Mouse (Mus musculus): ENCODE data around the gene Ivl. TPM values are rescaled to one million over a fixed set of nuclear protein-coding genes. Genes with fewer than 3 reads are reported as not detected.

Gene Ivl
- not detected in 2 replicates for polyA plus RNA-seq (2014; fragmentation: Nextera tagmentation; extraction: Ambion mirVana)

GRCm38 (mm10) chr3:92573449-92574041, at the start of gene Ivl:
Gene Ivl (minus strand): TSS chr3:92573735.
- no peaks in the 10 kb centered on the region for H3K4me1 ChIP-seq (ENCODE audit: control insufficient read depth, insufficient read depth, low read length)
- no peak within 1 kb of the TSS for H3K4me2 ChIP-seq (ENCODE audit: low read depth, low read length)
- H3K27ac ChIP-seq (ENCODE audit: low read depth, low read length) = no peak within 1 kb of the TSS
- no peak within 1 kb of the TSS for H3K9ac ChIP-seq (replicated peaks; ENCODE audit: low read depth, low read length)
- no peak for ATAC-seq (ENCODE audit: low read depth)
- no peak within 1 kb of the TSS for H3K4me3 ChIP-seq (ENCODE audit: low read depth, low read length)
- H3K27me3 ChIP-seq (ENCODE audit: control insufficient read depth, insufficient read depth, low read length) = no peaks in the 10 kb centered on the region
- H3K9me3 ChIP-seq (ENCODE audit: control insufficient read depth, low read length) = no peaks in the 10 kb centered on the region
- no peaks in the 10 kb centered on the region for H3K36me3 ChIP-seq (ENCODE audit: control insufficient read depth, insufficient read depth, low read length)
- 83% methylated on average over 1 of the region's 1 CpGs for WGBS

GRCm38 (mm10) chr3:92621560-92621959, 48.0 kb upstream of the Ivl start, which contains the start of gene Lce6a:
Gene Lce6a (minus strand): TSS chr3:92621660.
- Histone ChIP-seq H3K36me3 (ENCODE audit: control insufficient read depth, insufficient read depth, low read length) (no peaks in the 10 kb centered on the region), H3K9ac (replicated peaks; ENCODE audit: low read depth, low read length) (no peak within 1 kb of the TSS), H3K4me3 (ENCODE audit: low read depth, low read length) (no peak within 1 kb of the TSS), H3K4me1 (ENCODE audit: control insufficient read depth, insufficient read depth, low read length) (no peaks in the 10 kb centered on the region), H3K4me2 (ENCODE audit: low read depth, low read length) (no peak within 1 kb of the TSS), H3K27me3 (ENCODE audit: control insufficient read depth, insufficient read depth, low read length) (no peaks in the 10 kb centered on the region), H3K9me3 (ENCODE audit: control insufficient read depth, low read length) (no peaks in the 10 kb centered on the region), H3K27ac (ENCODE audit: low read depth, low read length) (no peak within 1 kb of the TSS)
- ATAC-seq (ENCODE audit: low read depth) = no peak
- 83% methylated on average over 2 of the region's 2 CpGs for WGBS

- Histone ChIP-seq H3K36me3 (ENCODE audit: control insufficient read depth, insufficient read depth, low read length) (no peaks in the 10 kb centered on the region), H3K4me2 (ENCODE audit: low read depth, low read length) (no peak overlapping the region), H3K4me3 (ENCODE audit: low read depth, low read length) (no peak overlapping the region), H3K9ac (replicated peaks; ENCODE audit: low read depth, low read length) (no peak overlapping the region), H3K27me3 (ENCODE audit: control insufficient read depth, insufficient read depth, low read length) (no peaks in the 10 kb centered on the region), H3K4me1 (ENCODE audit: control insufficient read depth, insufficient read depth, low read length) (no peaks in the 10 kb centered on the region), H3K27ac (ENCODE audit: low read depth, low read length) (no peak overlapping the region), H3K9me3 (ENCODE audit: control insufficient read depth, low read length) (no peaks in the 10 kb centered on the region)
- no peak for ATAC-seq (ENCODE audit: low read depth)
- WGBS = 93% methylated on average over 1 of the region's 1 CpGs
These were observed 36.3 kb upstream of the Ivl start for GRCm38 (mm10) chr3:92609804-92610203.

- no peak for ATAC-seq (ENCODE audit: low read depth)
- Histone ChIP-seq H3K9ac (replicated peaks; ENCODE audit: low read depth, low read length) (no peak within 1 kb of the TSS), H3K27me3 (ENCODE audit: control insufficient read depth, insufficient read depth, low read length) (no peaks in the 10 kb centered on the region), H3K9me3 (ENCODE audit: control insufficient read depth, low read length) (no peaks in the 10 kb centered on the region), H3K4me3 (ENCODE audit: low read depth, low read length) (no peak within 1 kb of the TSS), H3K4me2 (ENCODE audit: low read depth, low read length) (no peak within 1 kb of the TSS), H3K36me3 (ENCODE audit: control insufficient read depth, insufficient read depth, low read length) (no peaks in the 10 kb centered on the region), H3K27ac (ENCODE audit: low read depth, low read length) (no peak within 1 kb of the TSS), H3K4me1 (ENCODE audit: control insufficient read depth, insufficient read depth, low read length) (no peaks in the 10 kb centered on the region)
These were observed 33.9 kb upstream of the Ivl start, which contains the start of gene 2210017I01Rik for GRCm38 (mm10) chr3:92607392-92607791. Gene 2210017I01Rik (minus strand): TSS chr3:92607492.

- Histone ChIP-seq H3K9me3 (ENCODE audit: control insufficient read depth, low read length) (no peaks in the 10 kb centered on the region), H3K9ac (replicated peaks; ENCODE audit: low read depth, low read length) (no peak overlapping the region), H3K4me3 (ENCODE audit: low read depth, low read length) (no peak overlapping the region), H3K36me3 (ENCODE audit: control insufficient read depth, insufficient read depth, low read length) (no peaks in the 10 kb centered on the region), H3K27ac (ENCODE audit: low read depth, low read length) (no peak overlapping the region), H3K27me3 (ENCODE audit: control insufficient read depth, insufficient read depth, low read length) (no peaks in the 10 kb centered on the region), H3K4me1 (ENCODE audit: control insufficient read depth, insufficient read depth, low read length) (no peaks in the 10 kb centered on the region), H3K4me2 (ENCODE audit: low read depth, low read length) (no peak overlapping the region)
- 38% methylated on average over 1 of the region's 1 CpGs for WGBS
- ATAC-seq (ENCODE audit: low read depth) = no peak
These were observed 28.6 kb upstream of the Ivl start for GRCm38 (mm10) chr3:92602169-92602568.

GRCm38 (mm10) chr3:92600456-92600855, 26.9 kb upstream of the Ivl start:
- Histone ChIP-seq H3K4me1 (ENCODE audit: control insufficient read depth, insufficient read depth, low read length) (no peaks in the 10 kb centered on the region), H3K36me3 (ENCODE audit: control insufficient read depth, insufficient read depth, low read length) (no peaks in the 10 kb centered on the region), H3K27ac (ENCODE audit: low read depth, low read length) (no peak overlapping the region), H3K27me3 (ENCODE audit: control insufficient read depth, insufficient read depth, low read length) (no peaks in the 10 kb centered on the region), H3K9me3 (ENCODE audit: control insufficient read depth, low read length) (no peaks in the 10 kb centered on the region), H3K4me2 (ENCODE audit: low read depth, low read length) (no peak overlapping the region), H3K4me3 (ENCODE audit: low read depth, low read length) (no peak overlapping the region), H3K9ac (replicated peaks; ENCODE audit: low read depth, low read length) (no peak overlapping the region)
- no peak for ATAC-seq (ENCODE audit: low read depth)
- WGBS = 53% methylated on average over 1 of the region's 1 CpGs

- no peak overlapping the region for H3K4me2 ChIP-seq (ENCODE audit: low read depth, low read length)
- no peaks in the 10 kb centered on the region for H3K36me3 ChIP-seq (ENCODE audit: control insufficient read depth, insufficient read depth, low read length)
- no peak overlapping the region for H3K9ac ChIP-seq (replicated peaks; ENCODE audit: low read depth, low read length)
- no peak overlapping the region for H3K4me3 ChIP-seq (ENCODE audit: low read depth, low read length)
- H3K9me3 ChIP-seq (ENCODE audit: control insufficient read depth, low read length) = no peaks in the 10 kb centered on the region
- no peak for ATAC-seq (ENCODE audit: low read depth)
- H3K27me3 ChIP-seq (ENCODE audit: control insufficient read depth, insufficient read depth, low read length) = no peaks in the 10 kb centered on the region
- no peaks in the 10 kb centered on the region for H3K4me1 ChIP-seq (ENCODE audit: control insufficient read depth, insufficient read depth, low read length)
- no peak overlapping the region for H3K27ac ChIP-seq (ENCODE audit: low read depth, low read length)
These were observed 26.4 kb upstream of the Ivl start for GRCm38 (mm10) chr3:92599973-92600372.

- no peak for ATAC-seq (ENCODE audit: low read depth)
- 88% methylated on average over 2 of the region's 2 CpGs for WGBS
These were observed 24.9 kb upstream of the Ivl start for GRCm38 (mm10) chr3:92598429-92598828.

GRCm38 (mm10) chr3:92588858-92589257, 15.3 kb upstream of the Ivl start, which contains the start of gene Smcp:
Gene Smcp (minus strand): TSS chr3:92588997.
- Histone ChIP-seq H3K9ac (replicated peaks; ENCODE audit: low read depth, low read length) (no peak within 1 kb of the TSS), H3K4me3 (ENCODE audit: low read depth, low read length) (no peak within 1 kb of the TSS), H3K27ac (ENCODE audit: low read depth, low read length) (no peak within 1 kb of the TSS), H3K4me1 (ENCODE audit: control insufficient read depth, insufficient read depth, low read length) (no peaks in the 10 kb centered on the region), H3K27me3 (ENCODE audit: control insufficient read depth, insufficient read depth, low read length) (no peaks in the 10 kb centered on the region), H3K9me3 (ENCODE audit: control insufficient read depth, low read length) (no peaks in the 10 kb centered on the region), H3K36me3 (ENCODE audit: control insufficient read depth, insufficient read depth, low read length) (no peaks in the 10 kb centered on the region), H3K4me2 (ENCODE audit: low read depth, low read length) (no peak within 1 kb of the TSS)
- WGBS = 79% methylated on average over 1 of the region's 1 CpGs
- no peak for ATAC-seq (ENCODE audit: low read depth)

More at GRCm38 (mm10) chr3:92598429-92598828, 24.9 kb upstream of the Ivl start:
- H3K27me3 ChIP-seq (ENCODE audit: control insufficient read depth, insufficient read depth, low read length) = no peaks in the 10 kb centered on the region
- no peak overlapping the region for H3K4me3 ChIP-seq (ENCODE audit: low read depth, low read length)
- no peaks in the 10 kb centered on the region for H3K36me3 ChIP-seq (ENCODE audit: control insufficient read depth, insufficient read depth, low read length)
- H3K27ac ChIP-seq (ENCODE audit: low read depth, low read length) = no peak overlapping the region
- no peak overlapping the region for H3K4me2 ChIP-seq (ENCODE audit: low read depth, low read length)
- H3K4me1 ChIP-seq (ENCODE audit: control insufficient read depth, insufficient read depth, low read length) = no peaks in the 10 kb centered on the region
- H3K9me3 ChIP-seq (ENCODE audit: control insufficient read depth, low read length) = no peaks in the 10 kb centered on the region
- H3K9ac ChIP-seq (replicated peaks; ENCODE audit: low read depth, low read length) = no peak overlapping the region
